Mouse (Mus musculus): ENCODE measurements around the gene Lrrc17.

GRCm38 (mm10) chr5:21509801-21510200 lies 33.6 kb upstream of the Lrrc17 start:
- TF ChIP-seq CTCF (IDR thresholded peaks at IDR 0.05; ENCODE audit: control insufficient read depth, insufficient read depth, insufficient replicate concordance, low read depth, low read length): no peak
- no peak for TF ChIP-seq POLR2A (IDR thresholded peaks at IDR 0.05; ENCODE audit: control insufficient read depth, low read depth, low read length)
